Mouse (Mus musculus): Measurements from ENCODE around the gene Vps39. TPM values are rescaled to one million over a fixed set of nuclear protein-coding genes. Genes with fewer than 3 reads are reported as not detected.

Vps39 gene
- total RNA-seq (2015) (11.4 and 21.7 TPM in 2 replicates), total RNA-seq (2017) (24.9 and 26.6 TPM in 2 replicates)

- peak; percentile 96 for ATAC-seq (ENCODE audit: poor library complexity, severe bottlenecking)
Measured at GRCm38 (mm10) chr2:120352682-120353646, at the start of gene Vps39. TSS of gene Vps39 (minus strand) at chr2:120353137.

- no peak for ATAC-seq (ENCODE audit: poor library complexity, severe bottlenecking)
Measured at GRCm38 (mm10) chr2:120397951-120398350, 45.0 kb upstream of the Vps39 start.

GRCm38 (mm10) chr2:120392406-120392805, 39.5 kb upstream of the Vps39 start:
- ATAC-seq (ENCODE audit: poor library complexity, severe bottlenecking), result no peak

- no peak for ATAC-seq (ENCODE audit: poor library complexity, severe bottlenecking)
Measured at GRCm38 (mm10) chr2:120390934-120391333, 38.0 kb upstream of the Vps39 start.

- no peak for ATAC-seq (ENCODE audit: poor library complexity, severe bottlenecking)
Measured at GRCm38 (mm10) chr2:120389376-120389775, 36.4 kb upstream of the Vps39 start.

GRCm38 (mm10) chr2:120387291-120387690, 34.4 kb upstream of the Vps39 start:
- no peak for ATAC-seq (ENCODE audit: poor library complexity, severe bottlenecking)

GRCm38 (mm10) chr2:120386264-120386663, 33.3 kb upstream of the Vps39 start:
- ATAC-seq (ENCODE audit: poor library complexity, severe bottlenecking), result no peak

GRCm38 (mm10) chr2:120373858-120374257, 20.9 kb upstream of the Vps39 start:
- no peak for ATAC-seq (ENCODE audit: poor library complexity, severe bottlenecking)

GRCm38 (mm10) chr2:120367416-120368207, 14.7 kb upstream of the Vps39 start:
- ATAC-seq (ENCODE audit: poor library complexity, severe bottlenecking), result no peak

GRCm38 (mm10) chr2:120366501-120366900, 13.6 kb upstream of the Vps39 start:
- ATAC-seq (ENCODE audit: poor library complexity, severe bottlenecking), result no peak

- ATAC-seq (ENCODE audit: poor library complexity, severe bottlenecking), result no peak
Measured at GRCm38 (mm10) chr2:120360425-120360824, 7.5 kb upstream of the Vps39 start.

- no peak for ATAC-seq (ENCODE audit: poor library complexity, severe bottlenecking)
Measured at GRCm38 (mm10) chr2:120351321-120351720, 1.6 kb downstream of the Vps39 start.

GRCm38 (mm10) chr2:120348120-120348519, 4.8 kb downstream of the Vps39 start:
- peak; percentile 59 for ATAC-seq (ENCODE audit: poor library complexity, severe bottlenecking)

GRCm38 (mm10) chr2:120341741-120342140, 11.2 kb downstream of the Vps39 start:
- ATAC-seq (ENCODE audit: poor library complexity, severe bottlenecking), result no peak

- no peak for ATAC-seq (ENCODE audit: poor library complexity, severe bottlenecking)
Measured at GRCm38 (mm10) chr2:120337886-120338285, 15.1 kb downstream of the Vps39 start.

- no peak for ATAC-seq (ENCODE audit: poor library complexity, severe bottlenecking)
Measured at GRCm38 (mm10) chr2:120331575-120331974, 21.4 kb downstream of the Vps39 start.

GRCm38 (mm10) chr2:120315077-120315476, 37.9 kb downstream of the Vps39 start:
- ATAC-seq (ENCODE audit: poor library complexity, severe bottlenecking), result no peak

GRCm38 (mm10) chr2:120314487-120314886, 38.5 kb downstream of the Vps39 start:
- no peak for ATAC-seq (ENCODE audit: poor library complexity, severe bottlenecking)

GRCm38 (mm10) chr2:120313976-120314375, 39.0 kb downstream of the Vps39 start, which contains the start of gene Pla2g4f:
TSS of gene Pla2g4f (minus strand) at chr2:120314165.
- ATAC-seq (ENCODE audit: poor library complexity, severe bottlenecking), result no peak

GRCm38 (mm10) chr2:120312276-120312825, 40.6 kb downstream of the Vps39 start:
- ATAC-seq (ENCODE audit: poor library complexity, severe bottlenecking), result no peak

GRCm38 (mm10) chr2:120304113-120304512, 48.8 kb downstream of the Vps39 start:
- ATAC-seq (ENCODE audit: poor library complexity, severe bottlenecking), result no peak
